Mouse (Mus musculus) cerebellum, adult 11 months (tissue): Measurements from ENCODE around the gene Tmem121.
"Not testable (repeated sequence)": the region's sequence is repeated elsewhere in the genome, so short reads cannot be mapped to it uniquely, and the experiment has no call there.

ENCODE experiments used
- DNase-seq: peaks from one replicate; pipeline ENCODE4 v3.0.0; 2022

Tmem121 gene

GRCm38 (mm10) chr12:113222121-113222636 lies 36.4 kb downstream of the Tmem121 start:
- DNase-seq = peak; percentile 70

DNA sequence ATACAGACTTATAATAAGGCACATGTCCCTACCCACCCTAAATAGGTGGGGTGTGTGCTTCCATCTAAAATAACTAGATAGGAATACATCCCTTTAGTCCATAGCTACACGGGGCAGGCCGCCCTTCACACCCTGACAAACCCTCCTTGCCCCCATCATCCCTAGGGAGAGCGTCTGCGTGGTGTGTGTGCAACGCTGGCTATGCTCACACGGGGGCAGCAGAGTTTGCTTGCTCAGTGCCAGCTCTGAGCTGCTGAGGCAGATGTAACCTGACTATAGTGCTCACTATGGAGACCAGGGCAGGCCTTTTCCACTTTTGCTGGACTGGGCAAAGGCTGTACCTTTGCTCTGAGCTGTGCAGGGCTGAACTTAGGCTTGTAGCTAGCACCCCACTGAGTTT lies 37.0 kb downstream of the Tmem121 start:
- peak; percentile 4 for DNase-seq

- no peak for DNase-seq
Measured at GRCm38 (mm10) chr12:113224206-113224605, 38.5 kb downstream of the Tmem121 start.

GRCm38 (mm10) chr12:113224687-113225091 lies 39.0 kb downstream of the Tmem121 start:
- DNase-seq = no peak

GRCm38 (mm10) chr12:113227970-113228593 lies 42.4 kb downstream of the Tmem121 start:
- DNase-seq = no peak

GRCm38 (mm10) chr12:113230741-113231140 lies 45.0 kb downstream of the Tmem121 start:
- no peak for DNase-seq

- not testable (repeated sequence) for DNase-seq
Measured at GRCm38 (mm10) chr12:113231551-113232263, 46.0 kb downstream of the Tmem121 start.

GRCm38 (mm10) chr12:113232264-113232750 lies 46.6 kb downstream of the Tmem121 start:
- DNase-seq = not testable (repeated sequence)
